Mouse (Mus musculus) liver, embryonic 16.5 days (tissue): ENCODE measurements around the gene Fas. TPM values are rescaled to one million over a fixed set of nuclear protein-coding genes. Genes with fewer than 3 reads are reported as not detected.

Source experiments
- ATAC-seq: fragments of 200-750 bp; cut with Nextera tagmentation; 2 replicates; pipeline ENCODE4 v1.8.0; 2017; ENCODE audit warnings: low read depth, mild to moderate bottlenecking, moderate number of reproducible peaks, moderate library complexity
- H3K27ac ChIP-seq: fragments of 300-500 bp; sonication (generic); 2 replicates; pipeline ENCODE4 v1.5.1; 2014; ENCODE audit warnings: mild to moderate bottlenecking, low read length
- H3K27me3 ChIP-seq: fragments of 300-500 bp; sonication (generic); 2 replicates; pipeline ENCODE4 v1.6.1; 2014; ENCODE audit warnings: low read depth, low read length, mixed read lengths; ENCODE audit not compliant: control insufficient read depth, insufficient read depth
- H3K36me3 ChIP-seq: fragments of 300-500 bp; sonication (generic); 2 replicates; pipeline ENCODE4 v1.6.1; 2014; ENCODE audit warnings: mild to moderate bottlenecking; ENCODE audit not compliant: control insufficient read depth, insufficient read depth
- H3K4me1 ChIP-seq: fragments of 300-500 bp; sonication (generic); 2 replicates; pipeline ENCODE4 v1.6.1; 2014; ENCODE audit warnings: low read depth, low read length, mixed read lengths; ENCODE audit not compliant: control insufficient read depth
- H3K4me2 ChIP-seq: fragments of 300-500 bp; sonication (generic); 2 replicates; pipeline ENCODE4 v1.6.1; 2014; ENCODE audit warnings: low read depth, low read length, mixed read lengths
- H3K4me3 ChIP-seq: fragments of 300-500 bp; sonication (generic); 2 replicates; pipeline ENCODE4 v1.5.1; 2014; ENCODE audit warnings: low read depth, mild to moderate bottlenecking, low read length
- H3K9ac ChIP-seq: fragments of 300-500 bp; sonication (generic); 2 replicates; pipeline ENCODE4 v1.6.1; 2014; ENCODE audit warnings: low read depth, low read length
- H3K9me3 ChIP-seq: fragments of 300-500 bp; sonication (generic); replicated peaks from 2 replicates; pipeline ENCODE4 v1.6.1; 2016; ENCODE audit warnings: low read length; ENCODE audit not compliant: control insufficient read depth
- whole genome bisulfite sequencing: fragments of 180-500 bp; shearing (Covaris S2); extraction: QIAGEN DNeasy Blood & Tissue Kit; methylation state at CpG from one replicate; pipeline ENCODE4 v1.1.7; 2014; ENCODE audit not compliant: insufficient replicate concordance; 5-methylcytosine and 5-hydroxymethylcytosine counted together
- polyA plus RNA-seq: library from polyadenylated mRNA; unstranded; fragments of >200 nt; fragmentation: Nextera tagmentation; extraction: Ambion mirVana; gene quantifications from 2 replicates; pipeline ENCODE4 v1.2.1, GENCODE M21; 2015

Fas gene
- polyA plus RNA-seq, 1 experiment from 2014 or later = 6.9 TPM

GRCm38 (mm10) chr19:34369551-34369950 lies 79.1 kb downstream of the Fas start:
- WGBS = 15% methylated on average over 1 of the region's 1 CpGs
- Histone ChIP-seq H3K9ac (no peak overlapping the region), H3K4me2 (no peak overlapping the region), H3K27me3 (no peaks in the 10 kb centered on the region), H3K36me3 (no peaks in the 10 kb centered on the region), H3K9me3 (no peaks in the 10 kb centered on the region), H3K4me3 (no peak overlapping the region), H3K4me1 (no peaks in the 10 kb centered on the region), H3K27ac (no peak overlapping the region)
- no peak for ATAC-seq

DNA sequence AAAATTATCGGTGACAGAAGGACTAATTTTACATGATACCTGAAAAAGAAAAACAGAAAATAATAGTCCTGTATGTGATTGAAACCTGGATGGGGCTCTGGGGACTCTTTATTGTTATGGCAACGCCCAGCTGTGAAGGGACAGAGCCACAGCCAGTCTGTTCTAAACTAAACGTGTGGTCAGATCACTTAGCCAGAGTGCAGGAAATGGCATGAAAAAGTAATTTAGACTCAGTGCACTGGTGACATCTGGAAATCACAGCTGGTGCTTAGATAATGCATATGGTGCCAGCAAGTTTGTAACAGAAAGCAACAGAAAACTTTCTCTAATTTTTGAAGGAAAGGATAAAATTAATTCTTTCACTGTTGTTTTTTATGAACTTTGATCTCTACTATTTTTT lies 79.9 kb downstream of the Fas start:
- WGBS = 25% methylated on average over 3 of the region's 3 CpGs
- no peak overlapping the region for H3K4me3 ChIP-seq
- H3K9me3 ChIP-seq = no peaks in the 10 kb centered on the region
- ATAC-seq = no peak
- no peak overlapping the region for H3K9ac ChIP-seq
- H3K4me2 ChIP-seq = no peak overlapping the region
- no peaks in the 10 kb centered on the region for H3K4me1 ChIP-seq
- H3K27me3 ChIP-seq = no peaks in the 10 kb centered on the region
- no peaks in the 10 kb centered on the region for H3K36me3 ChIP-seq
- no peak overlapping the region for H3K27ac ChIP-seq

Other genes starting within 250 kb of the Fas start
- gene Lipn, start 223.3 kb upstream of the Fas start, polyA plus RNA-seq = not detected in 2 replicates
- not detected in 2 replicates for gene Lipm, start 189.7 kb upstream of the Fas start, polyA plus RNA-seq
- gene Ankrd22, start 124.6 kb upstream of the Fas start, polyA plus RNA-seq = 0.52 and 0.63 TPM in 2 replicates
- 6.2 TPM in 2 replicates for gene Stambpl1, start 98.4 kb upstream of the Fas start, polyA plus RNA-seq
- gene Acta2, start 35.1 kb upstream of the Fas start, polyA plus RNA-seq = 18.4 and 28.0 TPM in 2 replicates
- gene Ch25h, start 184.5 kb downstream of the Fas start, polyA plus RNA-seq = 0.08 TPM in 2 replicates
- gene Lipa, start 236.8 kb downstream of the Fas start, polyA plus RNA-seq = 51.8 and 53.1 TPM in 2 replicates